Mouse (Mus musculus) brain, adult 2 months (tissue): ENCODE measurements around the gene Cdh13.

Experiments
- DNase-seq: peaks from one replicate; pipeline ENCODE4 v3.0.0; 2011; ENCODE audit warnings: low read depth, low spot score

Cdh13 gene

DNA sequence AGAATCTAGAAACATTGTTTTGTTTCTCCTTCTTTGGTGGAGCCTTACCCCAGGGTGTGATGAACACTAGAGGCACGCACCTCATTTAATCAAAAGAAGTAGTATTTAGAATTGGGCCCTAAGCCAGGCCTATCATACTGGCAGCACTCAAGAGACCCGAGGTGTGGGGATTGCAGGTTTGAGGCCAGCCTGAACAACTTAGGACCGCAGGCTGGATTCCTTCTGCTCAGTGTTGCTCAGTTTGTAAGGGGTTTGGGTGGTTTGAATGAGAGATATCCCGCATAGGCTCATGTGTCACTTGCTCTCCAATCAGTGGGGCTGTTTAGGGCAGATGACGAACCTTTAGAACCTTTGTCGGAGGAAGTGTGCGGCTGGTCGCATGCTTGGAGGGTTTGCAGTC is 96.5 kb downstream of the Cdh13 start:
- no peak for DNase-seq

GRCm38 (mm10) chr8:118380782-118381181 is 97.2 kb downstream of the Cdh13 start:
- DNase-seq = no peak

DNA sequence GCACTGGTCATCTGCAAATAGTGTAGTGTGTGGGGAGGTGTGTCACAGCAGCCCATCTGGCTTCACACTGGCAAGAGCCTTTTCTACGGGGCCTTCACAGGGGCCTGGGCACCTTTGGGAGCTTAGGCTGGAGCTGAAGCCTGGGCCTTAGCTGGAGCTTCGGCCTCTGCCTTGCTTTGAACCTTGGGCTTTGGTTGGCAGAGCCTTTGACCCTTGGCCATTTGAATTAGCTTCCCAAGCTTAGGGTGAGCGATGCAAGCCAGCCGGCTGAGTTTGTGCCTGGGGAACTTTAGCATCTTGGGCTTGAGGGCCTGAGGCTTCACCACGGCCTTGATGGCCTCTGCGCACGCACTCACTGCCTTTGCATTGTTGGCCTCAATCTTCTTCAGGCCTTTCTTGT is 98.1 kb downstream of the Cdh13 start:
- no peak for DNase-seq

GRCm38 (mm10) chr8:118384314-118384713 is 100.8 kb downstream of the Cdh13 start:
- DNase-seq = no peak

DNA sequence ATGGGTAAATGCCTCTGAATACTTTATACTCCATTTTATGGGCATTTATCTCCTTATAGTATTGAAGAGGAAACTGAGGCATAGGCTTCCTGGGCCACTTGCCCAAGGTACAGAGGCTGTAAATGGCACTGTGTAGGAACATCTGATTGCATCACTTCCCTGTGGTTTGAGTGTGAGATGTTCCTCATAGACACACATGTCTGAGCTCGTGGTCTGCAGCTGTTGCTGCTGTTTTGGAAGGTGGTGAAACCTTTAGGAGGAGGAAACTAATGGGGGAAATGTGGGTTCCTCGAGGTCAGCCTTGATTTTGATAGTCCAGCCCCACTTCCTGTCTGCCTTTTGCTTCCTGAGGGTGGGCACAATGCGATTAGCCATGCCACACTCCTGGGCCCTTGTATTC is 105.9 kb downstream of the Cdh13 start:
- DNase-seq = no peak

GRCm38 (mm10) chr8:118393909-118394650 is 110.5 kb downstream of the Cdh13 start:
- DNase-seq = peak; percentile 77

DNA sequence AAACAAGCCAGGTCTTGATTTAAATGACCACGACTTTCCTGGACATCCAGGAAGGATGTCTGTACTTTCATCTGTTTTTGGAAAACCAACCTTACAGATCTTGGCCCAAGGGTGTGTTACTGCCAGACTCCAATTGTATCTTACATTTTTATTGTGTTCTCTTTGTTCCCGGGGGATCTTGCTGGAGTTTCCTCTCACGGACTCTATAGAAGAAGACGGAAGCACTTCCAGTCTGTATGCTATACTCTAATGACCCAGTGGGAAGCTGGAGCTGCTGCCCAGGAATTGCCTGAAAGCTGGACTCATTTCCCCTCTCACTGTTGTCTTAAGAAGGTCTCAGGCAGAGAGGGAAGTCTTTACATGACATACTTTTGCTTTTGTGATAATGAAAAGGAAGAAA is 111.6 kb downstream of the Cdh13 start:
- no peak for DNase-seq

DNA sequence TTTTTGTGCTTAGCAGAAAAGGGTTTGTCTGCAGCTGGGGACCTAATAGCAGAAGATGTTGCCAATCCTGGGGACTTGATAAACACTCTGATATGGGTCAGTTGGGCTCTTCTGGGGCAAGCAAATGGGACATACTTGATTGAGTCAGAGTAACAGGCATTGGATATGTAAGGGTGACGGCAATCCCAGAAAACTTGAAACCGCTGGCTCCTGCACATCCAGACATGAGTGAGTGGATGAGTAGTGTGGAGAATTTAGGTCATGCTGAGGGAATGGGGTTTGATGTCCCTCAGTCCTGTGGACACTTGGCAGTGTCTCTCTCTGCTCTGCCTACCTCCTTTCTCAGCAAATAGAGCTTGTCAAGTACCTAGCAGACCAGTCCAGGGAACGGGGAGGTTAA is 121.3 kb downstream of the Cdh13 start:
- DNase-seq = no peak

DNA sequence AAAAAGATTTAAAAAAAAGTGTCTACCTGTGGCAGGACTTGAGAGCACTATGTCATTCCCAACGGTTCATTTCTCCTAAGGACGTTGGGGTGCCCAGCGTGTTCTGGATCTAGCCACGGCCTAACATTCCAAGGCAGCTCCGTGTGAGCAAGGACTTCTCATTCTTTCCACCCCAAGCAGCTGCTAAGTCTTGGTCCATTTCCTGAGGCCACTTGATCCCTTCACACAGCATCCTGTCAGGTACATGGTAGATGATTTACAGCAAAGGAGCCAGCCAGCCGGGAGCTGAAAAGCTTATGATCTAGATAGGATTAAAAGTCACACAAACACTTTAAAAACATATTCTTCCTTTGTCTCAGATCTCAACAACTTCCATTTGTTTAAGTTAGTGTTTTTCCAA is 123.8 kb downstream of the Cdh13 start:
- DNase-seq = no peak

DNA sequence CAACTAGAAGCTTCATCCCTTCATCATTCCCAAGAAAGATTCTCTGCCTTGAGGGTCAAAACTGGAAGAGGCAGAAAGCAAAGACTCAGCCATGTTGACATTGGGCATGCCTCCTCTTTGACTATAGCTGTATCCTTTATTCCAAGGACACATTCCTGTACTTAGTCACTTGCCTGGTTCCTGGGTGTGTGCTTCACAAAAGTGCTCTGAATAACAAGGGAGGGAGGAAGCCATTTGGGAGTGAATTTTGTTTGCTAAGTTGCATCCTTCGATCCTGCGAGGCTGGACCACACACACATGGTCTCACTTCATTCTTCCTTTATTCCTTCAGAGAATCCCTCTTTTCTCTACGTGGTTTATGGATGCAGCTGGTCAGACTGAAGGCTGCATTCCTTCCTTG is 125.9 kb downstream of the Cdh13 start:
- DNase-seq = no peak

DNA sequence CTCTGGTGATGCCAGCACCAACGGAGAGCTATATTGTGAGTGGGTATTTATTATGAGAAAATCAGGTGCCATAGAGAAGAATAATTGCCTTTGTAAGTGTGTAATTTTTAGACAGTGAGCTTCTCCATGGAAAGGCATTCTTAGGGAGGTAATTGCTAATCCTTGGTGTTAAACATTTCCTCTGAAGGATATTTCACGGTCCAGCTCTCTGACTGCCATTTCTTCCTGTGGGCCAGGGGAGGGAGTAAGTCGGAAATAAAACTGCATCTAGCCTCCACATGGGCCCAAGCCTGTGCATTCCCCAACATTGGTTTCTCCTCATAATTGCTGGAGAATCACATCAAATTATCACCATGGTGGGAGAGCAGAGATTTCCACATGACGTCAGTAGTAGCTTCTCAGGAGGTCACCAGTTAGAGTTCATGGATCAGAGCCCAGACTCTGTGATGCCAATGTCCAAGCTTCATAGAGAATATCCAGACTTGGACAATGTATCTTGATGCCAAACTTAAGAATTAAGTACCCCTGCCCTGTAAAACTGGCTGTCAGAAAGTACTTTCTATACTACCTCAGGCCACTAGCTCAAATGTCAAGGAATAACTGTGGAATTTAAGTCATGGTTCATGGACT is 126.9 kb downstream of the Cdh13 start:
- no peak for DNase-seq

DNA sequence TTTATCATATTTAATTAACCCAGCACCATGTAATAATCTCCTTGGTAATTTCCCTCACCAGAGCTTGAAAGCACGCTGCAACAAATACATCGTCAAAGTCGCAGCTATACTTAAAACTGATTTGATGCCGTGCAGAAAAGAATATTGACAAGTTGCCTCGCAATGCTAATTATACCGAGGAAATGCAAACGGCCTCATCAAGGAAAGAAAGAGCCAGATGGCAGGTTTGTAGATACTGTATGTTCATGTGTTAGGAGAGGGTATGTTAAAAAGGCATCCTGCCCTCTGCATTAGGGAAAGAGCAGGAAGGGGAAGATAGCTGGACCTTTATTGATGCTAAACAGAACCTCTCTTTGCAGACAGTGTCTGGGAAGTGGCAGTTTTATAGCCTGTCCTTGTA is 132.1 kb downstream of the Cdh13 start:
- DNase-seq = no peak

GRCm38 (mm10) chr8:118416811-118417355 is 133.3 kb downstream of the Cdh13 start:
- DNase-seq = no peak

DNA sequence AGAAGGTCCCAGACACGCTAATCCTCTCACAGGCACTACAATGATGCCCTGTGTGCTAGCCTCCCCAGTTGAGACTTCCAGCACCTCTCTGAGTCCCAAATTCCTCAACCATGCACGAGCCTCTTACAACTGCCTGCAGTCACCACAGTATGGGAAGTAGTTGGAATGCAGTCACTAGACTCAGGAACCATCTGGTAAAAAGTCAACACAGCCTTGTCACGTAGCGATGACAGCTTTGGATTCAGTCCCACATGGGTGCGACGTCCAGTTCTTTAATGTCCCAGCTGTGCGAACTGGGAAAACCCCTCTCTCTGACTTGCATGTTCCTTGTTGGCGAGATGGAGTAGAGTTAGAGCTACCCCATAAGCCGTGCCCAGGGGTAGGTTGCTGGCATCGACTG is 139.1 kb downstream of the Cdh13 start:
- DNase-seq = no peak

DNA sequence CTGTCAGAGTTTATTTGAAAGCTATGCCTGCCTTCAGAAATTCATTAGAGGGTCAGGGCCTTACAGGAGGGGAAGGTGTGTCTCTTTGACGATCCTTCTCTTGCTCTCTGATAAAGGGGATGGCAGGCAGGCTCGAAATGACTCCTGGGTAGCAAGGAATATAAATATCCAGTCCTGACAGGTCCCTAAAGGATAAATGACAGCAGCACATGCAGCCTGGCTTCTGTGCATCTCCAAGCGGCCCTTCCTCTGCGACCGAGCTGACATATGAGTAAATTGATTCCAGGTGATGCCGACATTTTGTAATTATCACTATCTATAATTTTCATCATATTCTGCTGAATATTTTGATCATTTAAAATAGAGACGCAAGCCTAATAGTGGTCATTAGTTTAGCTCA is 145.4 kb downstream of the Cdh13 start:
- no peak for DNase-seq

DNA sequence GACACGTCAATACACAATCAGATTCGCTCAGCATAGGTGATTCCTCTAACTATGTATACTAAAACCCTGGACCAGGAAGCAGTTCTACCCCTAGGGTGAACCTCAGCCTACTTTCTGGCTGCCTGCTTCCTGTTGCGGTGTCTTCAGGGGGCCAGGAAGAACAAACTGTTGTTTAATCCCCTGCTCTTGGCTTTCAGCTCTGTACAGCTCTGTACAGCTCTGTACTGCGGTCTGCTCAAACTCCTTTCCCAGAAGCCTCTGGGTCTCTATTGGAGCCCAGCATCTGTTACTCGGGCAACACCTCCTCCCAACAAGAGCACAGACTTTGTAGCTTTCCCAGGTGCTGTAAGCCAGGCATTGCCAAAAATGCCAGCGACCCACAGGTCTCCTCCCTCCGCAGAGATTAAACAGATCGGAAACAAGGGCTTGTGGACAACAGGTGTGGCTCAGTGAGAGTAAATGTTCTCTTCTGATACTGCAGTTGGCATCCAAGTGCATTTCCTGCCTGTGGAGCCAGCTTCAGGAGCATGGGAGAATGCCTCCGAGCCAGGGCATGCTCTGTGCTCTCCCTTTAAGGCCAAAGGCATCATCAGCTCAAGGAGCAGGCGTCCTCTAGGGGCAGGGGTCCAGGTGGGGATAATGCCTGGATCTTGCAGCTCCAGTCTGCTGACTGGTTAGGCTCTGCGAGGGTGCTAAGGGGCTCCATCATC is 148.4 kb downstream of the Cdh13 start:
- no peak for DNase-seq

GRCm38 (mm10) chr8:118433553-118434180 is 150.1 kb downstream of the Cdh13 start:
- DNase-seq = no peak

DNA sequence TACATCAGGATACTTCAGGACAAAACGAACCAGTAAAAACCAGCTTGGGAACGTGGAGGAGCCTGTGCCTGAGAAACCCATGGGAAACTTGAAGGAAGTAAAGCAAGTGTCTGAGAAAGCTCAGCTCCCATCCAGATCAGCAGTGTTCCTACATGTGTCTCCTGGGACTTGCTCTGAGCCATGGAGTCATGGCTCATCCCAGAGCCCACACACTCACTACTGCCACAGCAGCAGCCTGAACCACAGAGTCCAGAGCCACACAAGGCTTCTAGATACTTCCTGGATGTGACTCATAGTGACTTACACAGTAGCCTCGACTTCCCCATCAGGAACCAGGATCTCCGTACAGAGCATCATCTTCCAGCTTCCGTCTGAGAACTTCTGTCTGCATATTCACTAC is 153.2 kb downstream of the Cdh13 start:
- DNase-seq = peak; percentile 26

GRCm38 (mm10) chr8:118437152-118437551 is 153.6 kb downstream of the Cdh13 start:
- DNase-seq = peak; percentile 43

- DNase-seq = no peak
These were observed 154.3 kb downstream of the Cdh13 start for GRCm38 (mm10) chr8:118437874-118438273.

DNA sequence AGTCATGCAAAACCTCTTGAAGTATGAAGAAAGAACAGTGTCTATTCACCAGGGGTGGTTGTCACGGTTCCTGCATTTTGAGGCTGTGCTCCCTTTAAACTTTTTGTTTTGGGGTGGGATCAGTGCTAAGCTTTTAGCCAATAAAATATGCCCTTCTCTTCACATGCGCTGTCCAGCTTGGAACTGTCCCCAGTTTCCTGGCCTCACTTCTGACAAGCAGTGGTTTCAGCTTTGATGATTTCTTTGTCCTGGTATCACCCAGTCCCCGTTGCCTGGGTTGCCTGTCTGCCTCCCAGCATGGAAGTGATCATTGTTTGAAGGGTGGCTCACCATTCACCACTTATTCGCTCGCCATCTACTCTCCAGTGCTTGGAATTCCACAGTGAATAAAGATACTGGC is 156.3 kb downstream of the Cdh13 start:
- DNase-seq = no peak

DNA sequence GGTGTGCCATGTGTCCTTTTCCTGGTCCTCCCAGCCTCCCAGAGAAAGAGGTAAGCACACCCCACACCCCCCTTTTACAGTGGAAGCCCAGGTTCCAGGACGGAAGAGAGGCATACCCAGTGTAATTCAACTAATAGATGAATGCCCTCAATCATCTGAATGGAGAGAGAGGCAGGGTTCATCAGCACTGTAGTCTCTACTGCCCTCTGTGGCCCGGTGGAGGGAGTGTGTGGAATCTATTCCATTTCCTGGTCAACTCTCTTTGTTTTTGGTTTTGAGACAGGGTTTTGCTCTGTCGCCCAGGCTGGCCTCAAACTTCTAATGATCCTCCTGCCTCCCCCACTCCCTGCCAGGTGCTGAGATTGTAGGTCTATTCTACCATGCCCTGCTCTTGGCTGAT is 159.8 kb downstream of the Cdh13 start:
- peak; percentile 33 for DNase-seq
